Mouse (Mus musculus): ENCODE measurements around the gene Safb2. TPM values are rescaled to one million over a fixed set of nuclear protein-coding genes. Genes with fewer than 3 reads are reported as not detected.

The Safb2 gene
- polyA plus RNA-seq, 1 experiment: 29.9 TPM

GRCm38 (mm10) chr17:56588921-56589320 lies 4.5 kb upstream of the Safb2 start:
- H3K4me3 ChIP-seq (ENCODE audit: insufficient read depth, low read depth, low read length): no peak overlapping the region
- H3K27ac ChIP-seq (replicated peaks; ENCODE audit: low read depth, low read length): no peak overlapping the region
- H3K4me1 ChIP-seq (ENCODE audit: control insufficient read depth, insufficient read depth, insufficient read length, low read length): peaks cover 16% of the 10 kb centered on the region

DNA sequence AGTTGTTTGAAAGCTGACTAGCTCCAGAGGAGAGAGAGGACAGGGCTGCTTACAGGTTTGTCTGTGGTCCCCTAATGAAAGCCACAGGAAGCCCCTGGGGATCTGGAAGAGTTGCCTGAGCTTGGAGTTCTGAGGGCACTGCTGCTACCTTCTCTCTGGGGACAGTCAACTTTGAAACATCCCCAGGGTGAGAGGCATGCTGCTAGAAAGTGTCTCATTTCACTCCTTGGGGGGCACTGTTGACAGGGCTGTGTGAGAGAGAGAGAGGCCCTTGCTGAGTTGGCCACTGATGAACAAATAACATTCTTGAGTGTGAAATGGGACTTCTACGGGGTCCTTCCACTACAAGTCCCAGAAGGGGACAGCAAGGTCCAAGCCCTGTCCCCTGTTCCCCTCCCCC lies 3.4 kb upstream of the Safb2 start:
- Histone ChIP-seq H3K4me1 (ENCODE audit: control insufficient read depth, insufficient read depth, insufficient read length, low read length) (peaks cover 16% of the 10 kb centered on the region), H3K27ac (replicated peaks; ENCODE audit: low read depth, low read length) (no peak overlapping the region), H3K4me3 (ENCODE audit: insufficient read depth, low read depth, low read length) (no peak overlapping the region)

- Histone ChIP-seq H3K4me3 (ENCODE audit: insufficient read depth, low read depth, low read length) (peak overlapping the region; percentile 90), H3K4me1 (ENCODE audit: control insufficient read depth, insufficient read depth, insufficient read length, low read length) (peaks cover 16% of the 10 kb centered on the region), H3K27ac (replicated peaks; ENCODE audit: low read depth, low read length) (peak overlapping the region; percentile 91)
Observed at GRCm38 (mm10) chr17:56585171-56585821, 911 bp upstream of the Safb2 start.

GRCm38 (mm10) chr17:56583611-56584256 lies 651 bp downstream of the Safb2 start:
- Histone ChIP-seq H3K27ac (replicated peaks; ENCODE audit: low read depth, low read length) (peak overlapping the region; percentile 89), H3K4me1 (ENCODE audit: control insufficient read depth, insufficient read depth, insufficient read length, low read length) (peaks cover 16% of the 10 kb centered on the region), H3K4me3 (ENCODE audit: insufficient read depth, low read depth, low read length) (peak overlapping the region; percentile 81)

DNA sequence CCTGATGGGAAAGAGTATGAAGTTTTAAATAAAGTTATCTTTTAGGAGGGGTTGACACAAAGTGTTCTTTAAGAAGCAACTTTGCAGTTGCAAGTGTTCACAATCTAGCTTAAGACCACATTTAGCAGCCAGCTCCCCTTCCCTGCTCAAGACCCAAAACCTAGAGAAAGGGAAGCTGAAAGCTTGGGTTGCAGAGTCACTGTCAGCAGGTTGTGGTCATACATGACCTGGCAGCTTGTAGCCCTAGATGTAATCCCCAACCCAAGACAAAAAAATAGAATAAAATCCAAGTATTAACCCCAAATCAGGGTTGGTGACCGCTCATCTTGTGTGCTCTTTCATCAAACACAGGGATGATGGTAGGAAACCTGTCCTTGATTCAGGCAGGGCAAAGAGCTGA lies 1.3 kb downstream of the Safb2 start:
- Histone ChIP-seq H3K4me3 (ENCODE audit: insufficient read depth, low read depth, low read length) (peak overlapping the region; percentile 81), H3K4me1 (ENCODE audit: control insufficient read depth, insufficient read depth, insufficient read length, low read length) (peaks cover 13% of the 10 kb centered on the region), H3K27ac (replicated peaks; ENCODE audit: low read depth, low read length) (0 out of 2 replicates have a peak overlapping the region, but pooled peaks have one; percentile 28)

- H3K27ac ChIP-seq (replicated peaks; ENCODE audit: low read depth, low read length): no peak overlapping the region
- no peak overlapping the region for H3K4me3 ChIP-seq (ENCODE audit: insufficient read depth, low read depth, low read length)
- H3K4me1 ChIP-seq (ENCODE audit: control insufficient read depth, insufficient read depth, insufficient read length, low read length): no peaks in the 10 kb centered on the region
Observed at GRCm38 (mm10) chr17:56572939-56573338, 11.4 kb downstream of the Safb2 start.

- Histone ChIP-seq H3K4me3 (ENCODE audit: insufficient read depth, low read depth, low read length) (no peak overlapping the region), H3K4me1 (ENCODE audit: control insufficient read depth, insufficient read depth, insufficient read length, low read length) (no peaks in the 10 kb centered on the region), H3K27ac (replicated peaks; ENCODE audit: low read depth, low read length) (no peak overlapping the region)
Observed at GRCm38 (mm10) chr17:56572154-56572553, 12.2 kb downstream of the Safb2 start.

GRCm38 (mm10) chr17:56570287-56570686 lies 14.1 kb downstream of the Safb2 start:
- Histone ChIP-seq H3K27ac (replicated peaks; ENCODE audit: low read depth, low read length) (no peak overlapping the region), H3K4me3 (ENCODE audit: insufficient read depth, low read depth, low read length) (no peak overlapping the region), H3K4me1 (ENCODE audit: control insufficient read depth, insufficient read depth, insufficient read length, low read length) (no peaks in the 10 kb centered on the region)

DNA sequence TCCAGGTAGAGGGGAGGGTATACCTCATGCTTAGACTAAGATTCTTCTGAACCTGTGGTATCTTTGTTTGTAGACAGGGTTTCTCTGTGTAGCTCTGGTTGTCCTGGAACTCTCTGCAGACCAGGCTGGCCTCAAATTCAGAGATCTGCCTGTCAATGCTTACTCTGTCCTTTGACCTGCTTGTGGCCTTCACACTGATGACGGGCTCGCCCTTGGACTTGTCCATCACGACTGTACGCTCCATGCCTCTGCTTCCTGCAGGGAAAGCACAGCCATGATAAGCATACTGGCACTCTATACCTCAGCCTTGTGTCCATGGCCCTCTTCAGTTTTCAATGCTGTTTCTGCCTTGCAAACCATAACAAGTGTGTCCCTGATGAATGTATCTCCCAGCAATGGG lies 17.0 kb downstream of the Safb2 start:
- H3K27ac ChIP-seq (replicated peaks; ENCODE audit: low read depth, low read length): no peak overlapping the region
- H3K4me3 ChIP-seq (ENCODE audit: insufficient read depth, low read depth, low read length): no peak overlapping the region
- no peaks in the 10 kb centered on the region for H3K4me1 ChIP-seq (ENCODE audit: control insufficient read depth, insufficient read depth, insufficient read length, low read length)

DNA sequence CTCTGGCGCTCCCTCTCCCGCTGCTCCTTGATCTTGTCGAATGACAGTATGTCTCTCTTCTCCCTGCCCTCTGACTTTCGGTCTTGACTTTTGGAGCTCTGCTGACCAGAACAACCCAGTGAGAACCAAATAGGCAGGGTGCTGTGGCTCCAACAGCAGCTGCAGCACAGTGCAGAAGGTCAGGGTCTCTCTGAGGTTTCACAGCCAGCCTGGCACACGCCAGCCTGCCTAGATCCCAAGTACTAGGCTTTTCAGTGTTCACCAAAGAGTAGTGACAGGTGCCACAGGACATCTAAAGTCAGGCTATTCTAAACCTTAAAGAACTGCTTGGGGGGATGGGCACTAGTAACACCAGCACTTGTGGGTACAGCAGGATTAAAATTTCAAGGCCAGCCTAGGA lies 17.5 kb downstream of the Safb2 start:
- Histone ChIP-seq H3K4me3 (ENCODE audit: insufficient read depth, low read depth, low read length) (no peak overlapping the region), H3K4me1 (ENCODE audit: control insufficient read depth, insufficient read depth, insufficient read length, low read length) (no peaks in the 10 kb centered on the region), H3K27ac (replicated peaks; ENCODE audit: low read depth, low read length) (no peak overlapping the region)

GRCm38 (mm10) chr17:56566293-56566692 lies 18.1 kb downstream of the Safb2 start:
- Histone ChIP-seq H3K4me1 (ENCODE audit: control insufficient read depth, insufficient read depth, insufficient read length, low read length) (no peaks in the 10 kb centered on the region), H3K4me3 (ENCODE audit: insufficient read depth, low read depth, low read length) (no peak overlapping the region), H3K27ac (replicated peaks; ENCODE audit: low read depth, low read length) (no peak overlapping the region)

DNA sequence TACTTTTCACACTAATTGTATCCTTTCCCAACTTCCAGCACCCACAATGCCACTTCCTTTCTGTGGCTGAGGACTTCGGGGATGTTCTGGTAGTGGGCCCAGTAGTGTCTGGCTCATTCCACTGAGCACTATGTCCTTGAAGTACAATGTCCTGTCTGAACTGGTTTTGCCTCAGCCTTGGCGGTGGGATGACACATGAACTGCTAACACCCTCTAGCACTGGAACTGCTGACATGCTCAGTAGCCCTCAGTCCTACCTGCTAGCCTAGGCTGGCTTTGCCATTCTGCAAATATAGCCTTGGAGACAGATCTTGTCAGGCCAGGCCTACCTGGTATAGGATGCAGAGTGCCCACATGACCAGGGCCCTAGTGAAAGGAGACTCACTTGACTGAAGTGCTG lies 22.5 kb downstream of the Safb2 start:
- no peak overlapping the region for H3K27ac ChIP-seq (replicated peaks; ENCODE audit: low read depth, low read length)
- H3K4me3 ChIP-seq (ENCODE audit: insufficient read depth, low read depth, low read length): no peak overlapping the region
- no peaks in the 10 kb centered on the region for H3K4me1 ChIP-seq (ENCODE audit: control insufficient read depth, insufficient read depth, insufficient read length, low read length)

GRCm38 (mm10) chr17:56560131-56560530 lies 24.3 kb downstream of the Safb2 start:
- H3K4me1 ChIP-seq (ENCODE audit: control insufficient read depth, insufficient read depth, insufficient read length, low read length): no peaks in the 10 kb centered on the region
- H3K4me3 ChIP-seq (ENCODE audit: insufficient read depth, low read depth, low read length): no peak overlapping the region
- H3K27ac ChIP-seq (replicated peaks; ENCODE audit: low read depth, low read length): no peak overlapping the region

DNA sequence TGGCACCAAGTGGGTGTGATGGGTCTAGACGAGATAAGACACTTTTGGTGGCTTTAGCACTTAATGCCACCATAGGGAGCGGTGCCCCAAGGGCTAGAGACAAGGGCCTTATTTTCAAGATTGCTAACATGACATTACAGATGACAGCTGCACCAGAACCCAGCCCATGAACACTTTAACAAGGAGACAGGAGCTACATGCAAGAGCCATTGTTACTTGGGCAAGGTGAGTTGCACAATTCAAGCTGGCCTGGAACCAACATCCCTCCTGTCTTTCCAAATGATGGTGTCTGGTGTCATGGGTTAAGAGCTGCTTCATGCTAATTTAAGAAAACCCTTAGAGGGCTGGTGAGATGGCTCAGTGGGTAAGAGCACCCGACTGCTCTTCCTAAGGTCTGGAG lies 25.0 kb downstream of the Safb2 start:
- H3K4me3 ChIP-seq (ENCODE audit: insufficient read depth, low read depth, low read length): no peak overlapping the region
- H3K27ac ChIP-seq (replicated peaks; ENCODE audit: low read depth, low read length): no peak overlapping the region
- H3K4me1 ChIP-seq (ENCODE audit: control insufficient read depth, insufficient read depth, insufficient read length, low read length): no peaks in the 10 kb centered on the region

- H3K4me1 ChIP-seq (ENCODE audit: control insufficient read depth, insufficient read depth, insufficient read length, low read length): no peaks in the 10 kb centered on the region
- H3K27ac ChIP-seq (replicated peaks; ENCODE audit: low read depth, low read length): no peak overlapping the region
- no peak overlapping the region for H3K4me3 ChIP-seq (ENCODE audit: insufficient read depth, low read depth, low read length)
Observed at GRCm38 (mm10) chr17:56558448-56558847, 25.9 kb downstream of the Safb2 start.

DNA sequence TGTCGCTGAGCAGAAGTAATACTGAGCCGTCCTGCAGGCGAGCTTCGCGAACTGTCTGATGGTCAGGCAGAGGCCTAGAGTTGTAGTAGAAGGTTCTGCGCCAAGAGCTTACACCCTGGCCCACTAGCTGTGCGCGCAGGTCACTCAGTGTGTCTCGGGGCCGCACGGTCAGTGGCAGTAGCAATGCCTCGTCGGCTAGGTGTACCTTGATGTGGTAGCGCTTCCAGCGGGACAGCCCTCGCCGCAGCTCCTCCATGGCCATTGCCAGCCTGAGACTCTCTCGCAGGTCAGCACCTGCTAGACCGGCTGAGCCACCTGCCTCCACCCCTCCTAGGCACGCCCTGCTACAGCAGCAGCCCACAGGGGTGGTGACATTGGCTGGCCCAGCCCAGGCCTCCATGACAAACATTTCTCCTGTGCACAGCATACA lies 30.2 kb downstream of the Safb2 start, which contains the start of gene Gm20219:
TSS of gene Gm20219 (minus strand) at position 266 of the 430 bp plus-strand sequence.
- Histone ChIP-seq H3K27ac (replicated peaks; ENCODE audit: low read depth, low read length) (no peak within 1 kb of the TSS), H3K4me1 (ENCODE audit: control insufficient read depth, insufficient read depth, insufficient read length, low read length) (no peaks in the 10 kb centered on the region), H3K4me3 (ENCODE audit: insufficient read depth, low read depth, low read length) (no peak within 1 kb of the TSS)
